Mouse (Mus musculus): ENCODE data around the gene Numbl. TPM values are rescaled to one million over a fixed set of nuclear protein-coding genes. Genes with fewer than 3 reads are reported as not detected.
A peak's percentile ranks its signal among the peaks of the same experiment; 100 is the strongest.

Numbl gene
- polyA plus RNA-seq, 1 experiment, result 6.0 TPM

DNA sequence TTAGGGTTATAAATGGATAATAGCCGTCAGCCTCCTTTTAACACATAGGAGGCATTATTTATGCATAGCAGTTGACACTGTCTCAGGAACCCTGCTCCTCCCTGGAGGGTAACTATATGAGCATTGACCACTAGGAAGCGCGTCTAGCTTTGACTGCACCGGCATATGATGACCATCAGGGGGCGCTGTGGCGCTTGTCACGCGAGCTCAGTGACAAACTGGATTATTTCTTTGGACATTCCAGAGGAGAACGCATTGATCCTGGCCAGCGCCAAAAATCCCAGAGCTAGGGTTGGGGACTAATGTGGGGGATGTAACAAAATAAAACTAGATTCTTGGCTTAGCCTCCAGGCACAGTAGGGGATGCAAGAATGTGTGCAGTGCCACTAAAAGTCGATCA is 43.9 kb downstream of the Numbl start:
- H3K27ac ChIP-seq (ENCODE audit: insufficient read depth, low read depth, low read length), result no peak overlapping the region
- H3K36me3 ChIP-seq (ENCODE audit: control insufficient read depth, insufficient read depth, low read length), result no peaks in the 10 kb centered on the region
- no peak overlapping the region for H3K4me3 ChIP-seq (ENCODE audit: insufficient read depth, low read depth, low read length)
- H3K27me3 ChIP-seq (replicated peaks; ENCODE audit: control insufficient read depth, insufficient read depth, low read length), result no peaks in the 10 kb centered on the region
- WGBS, result 6% methylated on average over 11 of the region's 11 CpGs
- DNase-seq, result peak; percentile 82
- no peaks in the 10 kb centered on the region for H3K4me1 ChIP-seq (ENCODE audit: control insufficient read depth, insufficient read depth, low read length)
- TF ChIP-seq POLR2A (IDR thresholded peaks at IDR 0.05; ENCODE audit: low read depth, low read length), result no peak
- TF ChIP-seq CTCF (conservative IDR thresholded peaks at IDR 0.05; ENCODE audit: insufficient read depth, insufficient read length, low read depth, low read length), result peak; percentile 97; the same call in 1 of the 2 replicates

DNA sequence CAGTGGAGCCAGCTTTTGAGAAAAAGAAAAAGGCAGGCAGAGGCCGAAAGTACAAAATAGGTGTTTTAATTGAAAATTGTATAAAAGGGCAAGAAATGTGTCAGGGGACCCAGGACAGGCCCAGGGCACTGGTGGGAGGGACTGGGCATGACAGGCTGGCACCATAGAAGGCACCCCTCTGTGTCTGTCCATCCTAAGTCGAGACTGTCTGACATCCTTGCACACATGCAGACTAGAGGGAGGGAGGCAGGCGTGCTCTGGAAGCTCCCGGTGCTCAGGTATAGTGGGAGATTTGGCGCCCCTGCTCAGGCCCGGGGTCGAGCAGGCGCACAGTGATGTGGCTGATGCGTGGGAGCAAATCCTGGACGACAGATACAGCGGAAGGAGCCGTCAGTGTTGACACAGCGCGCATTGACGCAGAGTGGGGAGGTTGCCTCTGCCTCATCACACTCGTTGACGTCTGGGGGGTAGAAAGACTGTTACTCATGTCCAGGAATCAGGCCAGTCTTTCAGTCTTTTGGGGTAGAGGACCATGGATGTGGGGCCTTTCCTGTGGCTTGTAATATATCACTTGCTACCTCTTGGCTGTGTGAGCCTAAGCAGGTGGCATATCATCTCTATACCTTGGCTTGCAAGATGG is 47.0 kb downstream of the Numbl start:
- Histone ChIP-seq H3K36me3 (ENCODE audit: control insufficient read depth, insufficient read depth, low read length) (no peaks in the 10 kb centered on the region), H3K27me3 (replicated peaks; ENCODE audit: control insufficient read depth, insufficient read depth, low read length) (no peaks in the 10 kb centered on the region), H3K4me1 (ENCODE audit: control insufficient read depth, insufficient read depth, low read length) (peaks cover under 1% of the 10 kb centered on the region; the same call in 1 of the 2 replicates), H3K4me3 (ENCODE audit: insufficient read depth, low read depth, low read length) (no peak overlapping the region), H3K27ac (ENCODE audit: insufficient read depth, low read depth, low read length) (no peak overlapping the region)
- TF ChIP-seq POLR2A (IDR thresholded peaks at IDR 0.05; ENCODE audit: low read depth, low read length) (no peak), CTCF (conservative IDR thresholded peaks at IDR 0.05; ENCODE audit: insufficient read depth, insufficient read length, low read depth, low read length) (no peak)
- DNase-seq, result no peak
- WGBS, result 83% methylated on average over 17 of the region's 17 CpGs

DNA sequence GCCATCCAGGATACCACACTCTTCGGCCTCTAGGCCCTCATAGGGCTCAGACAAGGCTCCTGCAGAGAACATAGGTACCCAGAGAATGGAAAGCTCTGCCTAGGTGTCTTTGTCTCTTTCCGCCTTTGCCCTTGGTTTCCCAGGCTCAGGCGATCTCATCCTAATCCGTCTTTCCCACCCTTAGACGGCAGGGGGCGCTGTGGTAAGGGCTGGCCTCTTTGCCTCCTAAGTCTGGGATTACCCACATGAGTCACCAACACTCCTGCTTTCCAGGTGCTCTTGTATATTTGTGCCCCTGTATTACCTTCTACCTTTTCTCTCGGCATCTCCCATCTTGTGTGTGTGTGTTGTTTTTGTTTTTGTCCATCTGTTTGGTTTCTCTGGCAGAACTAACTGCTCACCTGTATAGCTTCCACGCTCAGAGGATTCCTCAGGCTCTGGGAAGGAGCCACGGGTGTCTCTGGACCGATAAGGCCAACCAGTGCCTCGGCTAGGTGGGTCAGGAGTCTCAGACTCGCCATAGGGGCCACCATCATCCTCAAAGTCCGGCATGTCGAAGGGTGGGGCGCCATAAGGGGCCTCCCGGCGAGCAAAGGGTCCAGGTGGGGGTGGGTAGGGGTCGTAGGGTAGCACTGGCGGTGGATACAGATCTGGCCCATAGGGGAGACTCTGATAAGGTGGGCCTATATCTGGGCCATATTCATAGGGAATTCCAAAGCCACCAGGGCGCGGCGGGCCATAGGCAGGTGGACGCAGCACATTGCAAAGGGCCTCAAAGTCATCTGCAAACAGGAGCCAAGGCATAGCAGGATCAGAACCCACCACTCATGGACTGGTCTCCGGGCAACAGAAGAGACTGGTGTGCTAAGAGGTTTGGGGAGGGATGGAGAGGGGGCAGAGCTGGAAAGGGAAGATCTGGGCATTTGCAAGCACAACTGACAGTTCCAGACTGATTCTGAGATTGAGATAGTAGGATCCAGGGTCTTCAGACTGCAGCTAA is 48.2 kb downstream of the Numbl start:
- TF ChIP-seq POLR2A (IDR thresholded peaks at IDR 0.05; ENCODE audit: low read depth, low read length) (no peak), CTCF (conservative IDR thresholded peaks at IDR 0.05; ENCODE audit: insufficient read depth, insufficient read length, low read depth, low read length) (peak; percentile 69)
- no peak overlapping the region for H3K27ac ChIP-seq (ENCODE audit: insufficient read depth, low read depth, low read length)
- WGBS, result 80% methylated on average over 24 of the region's 24 CpGs
- no peaks in the 10 kb centered on the region for H3K36me3 ChIP-seq (ENCODE audit: control insufficient read depth, insufficient read depth, low read length)
- no peak overlapping the region for H3K4me3 ChIP-seq (ENCODE audit: insufficient read depth, low read depth, low read length)
- no peaks in the 10 kb centered on the region for H3K27me3 ChIP-seq (replicated peaks; ENCODE audit: control insufficient read depth, insufficient read depth, low read length)
- DNase-seq, result no peak
- peaks cover 4% of the 10 kb centered on the region; the same call in 1 of the 2 replicates for H3K4me1 ChIP-seq (ENCODE audit: control insufficient read depth, insufficient read depth, low read length)

DNA sequence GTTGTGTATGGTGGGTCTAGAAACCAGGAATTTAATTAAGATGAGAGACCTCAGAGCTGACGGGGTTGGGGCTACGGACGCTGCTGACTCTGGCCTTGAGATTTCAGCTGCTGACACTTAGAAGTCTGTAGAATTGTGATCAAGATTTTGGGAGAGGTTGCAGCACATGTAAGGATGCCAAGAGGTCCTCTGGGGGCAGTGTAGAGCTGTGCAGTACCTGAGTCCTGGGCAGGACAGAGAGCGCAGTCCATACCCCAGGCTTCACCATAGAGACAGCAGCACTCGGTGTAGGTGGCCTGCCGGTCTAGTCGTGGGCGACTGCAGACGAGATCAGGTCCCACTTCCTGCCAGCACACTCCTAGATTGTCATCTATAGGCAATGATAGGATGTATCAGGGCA is 49.3 kb downstream of the Numbl start:
- TF ChIP-seq CTCF (conservative IDR thresholded peaks at IDR 0.05; ENCODE audit: insufficient read depth, insufficient read length, low read depth, low read length), result no peak; the same call in 1 of the 2 replicates
- TF ChIP-seq POLR2A (IDR thresholded peaks at IDR 0.05; ENCODE audit: low read depth, low read length), result no peak
- Histone ChIP-seq H3K27me3 (replicated peaks; ENCODE audit: control insufficient read depth, insufficient read depth, low read length) (no peaks in the 10 kb centered on the region), H3K27ac (ENCODE audit: insufficient read depth, low read depth, low read length) (no peak overlapping the region), H3K36me3 (ENCODE audit: control insufficient read depth, insufficient read depth, low read length) (no peaks in the 10 kb centered on the region), H3K4me3 (ENCODE audit: insufficient read depth, low read depth, low read length) (no peak overlapping the region), H3K4me1 (ENCODE audit: control insufficient read depth, insufficient read depth, low read length) (peaks cover 4% of the 10 kb centered on the region; the same call in 1 of the 2 replicates)
- no peak for DNase-seq
- 83% methylated on average over 9 of the region's 9 CpGs for WGBS

DNA sequence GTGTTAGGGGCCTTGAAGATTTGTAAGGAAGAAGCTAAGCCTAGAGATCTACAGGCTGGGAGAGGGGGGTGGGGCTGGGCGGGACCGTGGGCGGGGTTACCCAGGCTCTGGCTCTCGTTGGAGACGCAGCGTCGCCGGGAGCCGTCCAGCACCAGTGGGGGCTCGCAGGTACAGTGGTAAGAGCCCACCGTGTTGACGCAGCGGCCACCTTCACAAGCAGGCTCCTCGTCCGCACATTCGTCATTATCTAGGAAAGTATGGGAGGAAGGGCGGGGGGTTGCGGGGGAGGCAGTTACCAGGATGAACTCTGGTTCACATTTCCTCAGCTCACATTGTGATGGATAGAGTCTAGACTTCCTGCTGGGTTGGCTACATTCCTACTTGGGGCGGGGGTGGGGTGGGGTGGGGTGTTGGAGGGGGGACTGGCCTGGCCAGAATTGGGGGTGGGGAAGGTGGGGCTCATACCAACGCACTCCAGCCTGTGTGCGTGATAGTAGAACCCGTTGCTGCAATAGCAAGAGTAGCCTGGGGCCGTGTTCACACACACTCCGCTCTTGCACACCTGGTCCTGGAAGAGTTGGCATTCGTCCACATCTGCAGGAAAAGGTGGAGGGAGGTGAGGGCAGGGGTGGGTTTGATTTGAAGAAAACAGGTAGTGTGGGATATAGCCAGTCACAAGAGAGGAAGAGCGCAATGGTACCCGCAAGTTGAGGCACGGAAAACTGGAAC is 50.8 kb downstream of the Numbl start:
- H3K36me3 ChIP-seq (ENCODE audit: control insufficient read depth, insufficient read depth, low read length), result no peaks in the 10 kb centered on the region

DNA sequence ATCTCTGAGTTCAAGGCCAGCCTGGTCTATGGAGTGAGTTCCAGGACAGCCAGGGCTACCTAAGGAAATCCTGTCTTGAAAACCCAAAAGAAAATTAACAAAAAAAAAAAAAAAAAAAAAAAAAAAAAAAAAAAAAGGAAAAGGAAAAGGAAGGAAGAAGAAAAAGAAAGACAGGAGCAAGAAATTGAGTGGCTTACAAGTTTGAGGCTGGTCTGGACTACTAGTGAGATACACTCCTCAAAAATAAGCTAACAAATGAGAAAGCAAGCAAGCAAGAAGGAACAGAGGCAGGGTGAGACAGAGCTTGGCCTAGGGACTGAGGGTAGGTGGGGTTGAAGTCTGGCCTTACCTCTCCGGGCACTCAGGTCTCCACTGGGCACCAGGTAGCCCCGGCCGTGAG is 51.6 kb downstream of the Numbl start:
- TF ChIP-seq POLR2A (IDR thresholded peaks at IDR 0.05; ENCODE audit: low read depth, low read length) (no peak), CTCF (conservative IDR thresholded peaks at IDR 0.05; ENCODE audit: insufficient read depth, insufficient read length, low read depth, low read length) (no peak)
- H3K27me3 ChIP-seq (replicated peaks; ENCODE audit: control insufficient read depth, insufficient read depth, low read length), result no peaks in the 10 kb centered on the region
- DNase-seq, result no peak
- 64% methylated on average over 3 of the region's 3 CpGs for WGBS
- H3K36me3 ChIP-seq (ENCODE audit: control insufficient read depth, insufficient read depth, low read length), result no peaks in the 10 kb centered on the region
- H3K27ac ChIP-seq (ENCODE audit: insufficient read depth, low read depth, low read length), result no peak overlapping the region
- H3K4me1 ChIP-seq (ENCODE audit: control insufficient read depth, insufficient read depth, low read length), result peaks cover 4% of the 10 kb centered on the region; the same call in 1 of the 2 replicates
- H3K4me3 ChIP-seq (ENCODE audit: insufficient read depth, low read depth, low read length), result no peak overlapping the region

More for the DNA sequence above, 50.8 kb downstream of the Numbl start:
- Histone ChIP-seq H3K4me3 (ENCODE audit: insufficient read depth, low read depth, low read length) (peak overlapping the region; percentile 41; the same call in 1 of the 2 replicates), H3K27me3 (replicated peaks; ENCODE audit: control insufficient read depth, insufficient read depth, low read length) (no peaks in the 10 kb centered on the region), H3K27ac (ENCODE audit: insufficient read depth, low read depth, low read length) (no peak overlapping the region), H3K4me1 (ENCODE audit: control insufficient read depth, insufficient read depth, low read length) (peaks cover 4% of the 10 kb centered on the region; the same call in 1 of the 2 replicates)
- no peak for TF ChIP-seq CTCF (conservative IDR thresholded peaks at IDR 0.05; ENCODE audit: insufficient read depth, insufficient read length, low read depth, low read length)
- no peak for TF ChIP-seq POLR2A (IDR thresholded peaks at IDR 0.05; ENCODE audit: low read depth, low read length)
- peak; percentile 55 for DNase-seq
- 13% methylated on average over 28 of the region's 28 CpGs for WGBS
